Mouse (Mus musculus) liver, embryonic 12.5 days (tissue): ENCODE results near the gene Fpgs. TPM values are rescaled to one million over a fixed set of nuclear protein-coding genes. Genes with fewer than 3 reads are reported as not detected.
A peak's percentile ranks its signal among the peaks of the same experiment; 100 is the strongest.

Experiments used
- ATAC-seq: fragments of 200-750 bp; cut with Nextera tagmentation; 2 replicates; pipeline ENCODE4 v1.8.0; 2017; ENCODE audit warnings: moderate number of reproducible peaks, mild to moderate bottlenecking, moderate library complexity
- H3K27ac ChIP-seq: fragments of 300-500 bp; sonication (generic); 2 replicates; pipeline ENCODE4 v1.5.1; 2016; ENCODE audit warnings: mild to moderate bottlenecking
- H3K27me3 ChIP-seq: fragments of 300-500 bp; sonication (generic); replicated peaks from 2 replicates; pipeline ENCODE4 v1.6.1; 2016; ENCODE audit warnings: mild to moderate bottlenecking, moderate library complexity
- H3K36me3 ChIP-seq: fragments of 300-500 bp; sonication (generic); 2 replicates; pipeline ENCODE4 v1.6.1; 2016; ENCODE audit warnings: mild to moderate bottlenecking, moderate library complexity
- H3K4me1 ChIP-seq: fragments of 300-500 bp; sonication (generic); 2 replicates; pipeline ENCODE4 v1.6.1; 2016
- H3K4me2 ChIP-seq: fragments of 300-500 bp; sonication (generic); 2 replicates; pipeline ENCODE4 v1.6.1; 2016; ENCODE audit warnings: mild to moderate bottlenecking, moderate library complexity
- H3K4me3 ChIP-seq: fragments of 300-500 bp; sonication (generic); 2 replicates; pipeline ENCODE4 v1.5.1; 2016; ENCODE audit warnings: mild to moderate bottlenecking, moderate library complexity
- H3K9ac ChIP-seq: fragments of 300-500 bp; sonication (generic); 2 replicates; pipeline ENCODE4 v1.6.1; 2016; ENCODE audit warnings: mild to moderate bottlenecking, moderate library complexity
- H3K9me3 ChIP-seq: fragments of 300-500 bp; sonication (generic); replicated peaks from 2 replicates; pipeline ENCODE4 v1.6.1; 2016; ENCODE audit warnings: mild to moderate bottlenecking, moderate library complexity
- WGBS: fragments of 180-500 bp; shearing (Covaris S2); methylation state at CpG from one replicate; pipeline ENCODE4 v1.1.7; 2016; ENCODE audit not compliant: insufficient replicate concordance; 5-methylcytosine and 5-hydroxymethylcytosine counted together
- polyA plus RNA-seq: library from polyadenylated mRNA; unstranded; fragments of >200 nt; fragmentation: Nextera tagmentation; extraction: Ambion mirVana; gene quantifications from 2 replicates; pipeline ENCODE4 v1.2.1, GENCODE M21; 2016

Fpgs gene
- polyA plus RNA-seq, 1 experiment from 2014 or later: 35.8 TPM

- H3K36me3 ChIP-seq: no peaks in the 10 kb centered on the region
- H3K4me2 ChIP-seq: no peak overlapping the region
- H3K4me1 ChIP-seq: peaks cover 37% of the 10 kb centered on the region
- WGBS: 45% methylated on average over 6 of the region's 6 CpGs
- H3K4me3 ChIP-seq: no peak overlapping the region
- H3K9me3 ChIP-seq: no peaks in the 10 kb centered on the region
- H3K9ac ChIP-seq: no peak overlapping the region
- no peak for ATAC-seq
- no peak overlapping the region for H3K27ac ChIP-seq
- H3K27me3 ChIP-seq: peaks cover 19% of the 10 kb centered on the region
Observed at GRCm38 (mm10) chr2:32737008-32737407, 33.1 kb upstream of the Fpgs start.

GRCm38 (mm10) chr2:32736306-32736829, 32.4 kb upstream of the Fpgs start:
- H3K9me3 ChIP-seq: no peaks in the 10 kb centered on the region
- ATAC-seq: no peak
- no peak overlapping the region for H3K4me2 ChIP-seq
- H3K9ac ChIP-seq: no peak overlapping the region
- H3K4me3 ChIP-seq: no peak overlapping the region
- peaks cover 13% of the 10 kb centered on the region for H3K27me3 ChIP-seq
- no peaks in the 10 kb centered on the region for H3K36me3 ChIP-seq
- peaks cover 33% of the 10 kb centered on the region for H3K4me1 ChIP-seq
- no peak overlapping the region for H3K27ac ChIP-seq
- WGBS: 30% methylated on average over 3 of the region's 3 CpGs

GRCm38 (mm10) chr2:32734933-32735332, 31.0 kb upstream of the Fpgs start:
- no peaks in the 10 kb centered on the region for H3K9me3 ChIP-seq
- H3K4me3 ChIP-seq: no peak overlapping the region
- WGBS: 31% methylated on average over 4 of the region's 4 CpGs
- H3K27ac ChIP-seq: peak overlapping the region; percentile 34; the same call in 1 of the 2 replicates
- H3K36me3 ChIP-seq: no peaks in the 10 kb centered on the region
- H3K4me1 ChIP-seq: peaks cover 36% of the 10 kb centered on the region
- no peaks in the 10 kb centered on the region for H3K27me3 ChIP-seq
- H3K9ac ChIP-seq: no peak overlapping the region; the same call in 1 of the 2 replicates
- H3K4me2 ChIP-seq: no peak overlapping the region
- ATAC-seq: peak; percentile 44

- Histone ChIP-seq H3K27ac (peak overlapping the region; percentile 34; the same call in 1 of the 2 replicates), H3K9me3 (no peaks in the 10 kb centered on the region), H3K36me3 (no peaks in the 10 kb centered on the region), H3K4me2 (no peak overlapping the region), H3K27me3 (no peaks in the 10 kb centered on the region), H3K4me3 (no peak overlapping the region), H3K4me1 (peaks cover 36% of the 10 kb centered on the region), H3K9ac (no peak overlapping the region)
- 41% methylated on average over 4 of the region's 4 CpGs for WGBS
- no peak; the same call in 1 of the 2 replicates for ATAC-seq
Observed at GRCm38 (mm10) chr2:32734480-32734879, 30.5 kb upstream of the Fpgs start.

- H3K36me3 ChIP-seq: no peaks in the 10 kb centered on the region
- H3K4me3 ChIP-seq: no peak overlapping the region
- H3K27ac ChIP-seq: no peak overlapping the region
- 58% methylated on average over 6 of the region's 6 CpGs for WGBS
- H3K4me1 ChIP-seq: peaks cover 37% of the 10 kb centered on the region
- H3K9me3 ChIP-seq: no peaks in the 10 kb centered on the region
- ATAC-seq: no peak
- H3K27me3 ChIP-seq: no peaks in the 10 kb centered on the region
- H3K4me2 ChIP-seq: no peak overlapping the region
- H3K9ac ChIP-seq: no peak overlapping the region
Observed at GRCm38 (mm10) chr2:32732695-32733094, 28.8 kb upstream of the Fpgs start.

GRCm38 (mm10) chr2:32731911-32732310, 28.0 kb upstream of the Fpgs start:
- Histone ChIP-seq H3K36me3 (no peaks in the 10 kb centered on the region), H3K27ac (peak overlapping the region; percentile 22; the same call in 1 of the 2 replicates), H3K4me1 (peaks cover 44% of the 10 kb centered on the region), H3K9me3 (no peaks in the 10 kb centered on the region), H3K9ac (no peak overlapping the region), H3K4me2 (no peak overlapping the region), H3K4me3 (no peak overlapping the region), H3K27me3 (no peaks in the 10 kb centered on the region)
- ATAC-seq: no peak
- WGBS: 75% methylated on average over 4 of the region's 4 CpGs

GRCm38 (mm10) chr2:32730854-32731253, 26.9 kb upstream of the Fpgs start:
- Histone ChIP-seq H3K4me2 (no peak overlapping the region; the same call in 1 of the 2 replicates), H3K9me3 (no peaks in the 10 kb centered on the region), H3K4me3 (no peak overlapping the region), H3K4me1 (peaks cover 34% of the 10 kb centered on the region), H3K27me3 (no peaks in the 10 kb centered on the region), H3K9ac (no peak overlapping the region), H3K27ac (0 out of 2 replicates have a peak overlapping the region, but pooled peaks have one; percentile 51), H3K36me3 (no peaks in the 10 kb centered on the region)
- ATAC-seq: no peak
- WGBS: 51% methylated on average over 11 of the region's 11 CpGs

GRCm38 (mm10) chr2:32729547-32729946, 25.6 kb upstream of the Fpgs start:
- H3K27me3 ChIP-seq: no peaks in the 10 kb centered on the region
- no peak overlapping the region for H3K9ac ChIP-seq
- no peaks in the 10 kb centered on the region for H3K9me3 ChIP-seq
- peaks cover 10% of the 10 kb centered on the region; the same call in 1 of the 2 replicates for H3K36me3 ChIP-seq
- H3K4me2 ChIP-seq: no peak overlapping the region; the same call in 1 of the 2 replicates
- peaks cover 21% of the 10 kb centered on the region for H3K4me1 ChIP-seq
- ATAC-seq: no peak
- H3K27ac ChIP-seq: 0 out of 2 replicates have a peak overlapping the region, but pooled peaks have one; percentile 5
- 68% methylated on average over 4 of the region's 4 CpGs for whole genome bisulfite sequencing
- no peak overlapping the region for H3K4me3 ChIP-seq

GRCm38 (mm10) chr2:32728463-32728862, 24.5 kb upstream of the Fpgs start:
- WGBS: 50% methylated on average over 7 of the region's 7 CpGs
- no peak for ATAC-seq
- no peak overlapping the region for H3K27ac ChIP-seq

GRCm38 (mm10) chr2:32727435-32727834, 23.5 kb upstream of the Fpgs start:
- peak overlapping the region; percentile 49; the same call in 1 of the 2 replicates for H3K9ac ChIP-seq
- peak overlapping the region; percentile 33 for H3K4me3 ChIP-seq
- H3K4me1 ChIP-seq: peaks cover 23% of the 10 kb centered on the region
- H3K27ac ChIP-seq: no peak overlapping the region
- H3K4me2 ChIP-seq: peak overlapping the region; percentile 57
- no peaks in the 10 kb centered on the region for H3K27me3 ChIP-seq
- 5% methylated on average over 16 of the region's 16 CpGs for WGBS
- H3K36me3 ChIP-seq: peaks cover 10% of the 10 kb centered on the region; the same call in 1 of the 2 replicates
- peak; percentile 86 for ATAC-seq
- H3K9me3 ChIP-seq: no peaks in the 10 kb centered on the region

More at GRCm38 (mm10) chr2:32728463-32728862, 24.5 kb upstream of the Fpgs start:
- H3K9ac ChIP-seq: no peak overlapping the region
- H3K4me2 ChIP-seq: peak overlapping the region; percentile 57
- peaks cover 18% of the 10 kb centered on the region for H3K4me1 ChIP-seq
- no peaks in the 10 kb centered on the region for H3K27me3 ChIP-seq
- H3K36me3 ChIP-seq: peaks cover 10% of the 10 kb centered on the region; the same call in 1 of the 2 replicates
- H3K4me3 ChIP-seq: no peak overlapping the region
- no peaks in the 10 kb centered on the region for H3K9me3 ChIP-seq

GRCm38 (mm10) chr2:32724832-32725790, 21.2 kb upstream of the Fpgs start:
- Histone ChIP-seq H3K36me3 (peaks cover 10% of the 10 kb centered on the region; the same call in 1 of the 2 replicates), H3K9ac (no peak overlapping the region), H3K4me2 (no peak overlapping the region), H3K27ac (no peak overlapping the region), H3K9me3 (no peaks in the 10 kb centered on the region), H3K4me1 (peaks cover 37% of the 10 kb centered on the region), H3K4me3 (no peak overlapping the region), H3K27me3 (no peaks in the 10 kb centered on the region)
- 74% methylated on average over 16 of the region's 16 CpGs for WGBS
- no peak for ATAC-seq

- WGBS: 61% methylated on average over 4 of the region's 4 CpGs
- no peak for ATAC-seq
- Histone ChIP-seq H3K27me3 (no peaks in the 10 kb centered on the region), H3K36me3 (peaks cover 10% of the 10 kb centered on the region; the same call in 1 of the 2 replicates), H3K9ac (no peak overlapping the region), H3K4me2 (no peak overlapping the region), H3K9me3 (no peaks in the 10 kb centered on the region), H3K4me3 (no peak overlapping the region), H3K27ac (no peak overlapping the region), H3K4me1 (peaks cover 38% of the 10 kb centered on the region)
Observed at GRCm38 (mm10) chr2:32724149-32724548, 20.2 kb upstream of the Fpgs start.
